Mouse (Mus musculus): ENCODE data around the gene Tdrd5.
"Not testable (repeated sequence)": the region's sequence is repeated elsewhere in the genome, so short reads cannot be mapped to it uniquely, and the experiment has no call there.

Tdrd5 gene

GRCm38 (mm10) chr1:156302911-156303749 is at the start of gene Tdrd5:
Tdrd5 (minus strand) TSS chr1:156303664.
- peak; percentile 77 for DNase-seq

DNA sequence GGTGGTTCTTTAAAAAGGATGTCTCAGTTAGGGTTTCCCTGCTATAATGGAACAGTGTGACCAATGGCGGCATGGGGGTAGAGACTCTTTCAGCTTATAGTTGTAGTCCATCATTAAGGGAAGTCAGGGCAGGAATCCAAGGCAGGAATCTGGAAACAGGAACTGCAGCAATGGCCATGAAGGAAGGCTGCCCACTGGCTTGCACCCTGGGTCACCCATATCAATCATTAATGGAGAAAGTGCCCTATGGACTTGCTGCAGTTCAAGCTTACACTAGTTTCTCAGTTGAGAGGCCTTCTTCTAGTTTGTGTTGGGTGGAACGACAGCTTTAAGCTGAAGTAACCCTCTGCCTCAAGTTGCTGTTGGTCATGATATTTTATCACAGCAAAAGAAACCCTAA is 49.0 kb upstream of the Tdrd5 start:
- DNase-seq, result no peak

DNA sequence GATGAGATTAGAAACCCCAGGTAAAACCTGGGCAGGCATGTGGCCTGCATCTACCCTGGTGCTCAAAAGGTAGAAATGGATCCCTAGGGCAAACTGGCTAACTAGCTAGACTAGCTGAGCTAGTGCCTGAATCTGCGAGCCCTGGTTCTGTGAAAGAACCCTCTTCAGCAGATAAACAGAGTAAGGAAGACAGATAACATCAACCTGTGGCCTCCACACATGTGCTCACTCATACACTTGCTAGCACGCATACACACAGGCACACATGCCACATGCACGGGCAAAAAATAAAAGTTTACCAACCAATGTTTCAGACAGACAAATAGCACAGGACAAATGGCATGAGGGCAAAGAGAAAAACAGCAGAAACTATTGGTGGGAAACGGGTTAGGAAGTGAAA is 47.0 kb upstream of the Tdrd5 start:
- peak; percentile 58 for DNase-seq

DNA sequence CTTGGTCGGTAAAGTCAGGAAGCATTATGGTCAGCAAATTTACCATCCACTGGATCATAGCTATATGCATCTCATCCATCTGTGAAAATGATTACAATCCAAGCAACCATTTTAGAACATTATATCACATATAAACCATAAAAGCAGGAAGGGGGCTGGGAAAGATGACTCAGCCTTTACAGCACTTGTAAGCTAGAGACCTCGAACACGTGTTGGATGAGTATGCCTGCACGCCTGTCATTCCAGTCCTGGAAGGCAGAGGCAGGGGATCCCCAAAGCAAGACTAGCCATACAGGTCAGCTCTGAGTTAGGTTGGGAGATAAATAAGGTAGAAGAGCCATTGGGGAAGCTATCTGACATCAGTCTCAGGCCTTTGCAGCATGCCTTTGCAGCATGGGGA is 45.6 kb upstream of the Tdrd5 start:
- peak; percentile 24 for DNase-seq

DNA sequence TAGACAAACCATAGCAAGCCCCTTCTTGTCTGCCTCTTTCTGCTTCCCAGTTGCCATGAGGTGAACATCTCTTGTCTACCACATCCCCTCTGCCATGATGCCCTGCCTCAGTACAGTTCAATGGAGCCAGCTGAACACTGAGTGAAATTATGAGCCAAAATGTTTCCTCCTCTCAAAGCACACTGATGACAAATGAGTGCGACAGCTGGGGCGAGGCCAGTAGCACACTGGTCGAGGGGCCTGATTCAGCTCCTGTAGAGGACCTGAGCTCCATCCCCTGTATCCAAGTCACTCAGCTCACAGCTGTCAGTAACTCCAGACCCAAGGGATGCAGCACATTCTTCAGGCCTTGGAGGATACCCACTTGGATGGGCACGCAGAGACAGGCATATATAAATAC is 42.2 kb upstream of the Tdrd5 start:
- DNase-seq, result no peak

GRCm38 (mm10) chr1:156344433-156344832 is 41.0 kb upstream of the Tdrd5 start:
- DNase-seq, result no peak

DNA sequence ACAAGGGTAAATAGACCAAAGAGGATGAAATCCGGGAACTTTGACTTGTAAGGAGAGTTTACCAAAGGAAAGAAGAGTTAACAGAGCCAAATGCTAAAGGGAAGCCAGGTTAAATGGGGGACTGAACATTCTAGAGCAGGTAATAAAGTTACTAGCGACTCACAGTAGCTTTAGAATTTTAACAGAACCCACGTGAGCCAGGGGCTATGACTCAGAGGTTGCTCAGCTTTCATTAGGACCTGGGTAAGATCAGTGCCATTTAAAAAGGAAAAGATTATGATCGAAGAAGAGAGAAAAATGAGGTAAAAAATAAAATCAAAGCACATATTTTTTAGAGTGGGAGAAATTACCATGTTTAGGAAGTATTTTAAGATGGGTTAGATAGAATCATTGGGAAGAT is 37.4 kb upstream of the Tdrd5 start:
- DNase-seq, result no peak

DNA sequence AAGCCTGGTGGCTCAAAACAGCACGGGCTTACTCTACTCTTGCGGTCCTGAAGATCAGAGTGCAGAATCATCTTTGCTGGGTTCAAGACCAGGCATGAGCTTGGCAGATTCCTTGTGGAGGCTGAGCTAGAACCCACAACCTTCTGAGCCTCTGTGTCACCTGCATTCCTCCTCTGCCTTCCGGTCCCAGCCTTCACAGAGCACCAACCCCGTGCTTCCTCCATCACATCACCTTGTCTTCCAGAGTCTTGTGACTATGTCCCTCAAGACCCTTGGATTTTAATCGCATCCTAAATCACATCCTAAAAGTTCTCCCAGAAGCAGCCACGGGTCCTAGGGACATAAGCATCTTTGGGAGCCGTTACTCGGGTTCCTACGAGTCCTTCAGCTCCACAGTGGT is 19.7 kb upstream of the Tdrd5 start:
- DNase-seq, result no peak

- peak; percentile 42 for DNase-seq
Measured at GRCm38 (mm10) chr1:156310630-156311029, 7.2 kb upstream of the Tdrd5 start, which contains the start of gene Nphs2. Nphs2 (plus strand) TSS chr1:156310727.

- DNase-seq, result no peak
Measured at GRCm38 (mm10) chr1:156308595-156308994, 5.1 kb upstream of the Tdrd5 start.

DNA sequence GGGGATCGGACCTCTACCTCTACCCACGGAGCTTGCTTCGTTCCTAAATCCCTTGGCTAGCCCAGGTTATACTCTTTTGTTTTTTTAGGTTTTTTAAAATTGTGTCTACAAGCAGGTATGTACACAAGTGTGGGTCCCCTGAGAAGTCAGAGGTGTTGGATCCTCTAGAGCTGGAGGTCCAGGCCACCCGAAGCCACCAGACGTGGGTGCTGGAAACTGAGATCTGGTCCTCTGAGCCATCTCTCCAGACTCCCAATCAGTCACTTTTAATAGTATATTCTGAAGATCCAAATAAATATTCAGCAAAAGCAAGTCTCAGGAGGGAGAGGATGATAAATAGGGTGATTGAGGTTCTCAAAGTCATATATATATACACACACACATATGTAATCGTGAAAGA is 13.4 kb downstream of the Tdrd5 start:
- no peak for DNase-seq

DNA sequence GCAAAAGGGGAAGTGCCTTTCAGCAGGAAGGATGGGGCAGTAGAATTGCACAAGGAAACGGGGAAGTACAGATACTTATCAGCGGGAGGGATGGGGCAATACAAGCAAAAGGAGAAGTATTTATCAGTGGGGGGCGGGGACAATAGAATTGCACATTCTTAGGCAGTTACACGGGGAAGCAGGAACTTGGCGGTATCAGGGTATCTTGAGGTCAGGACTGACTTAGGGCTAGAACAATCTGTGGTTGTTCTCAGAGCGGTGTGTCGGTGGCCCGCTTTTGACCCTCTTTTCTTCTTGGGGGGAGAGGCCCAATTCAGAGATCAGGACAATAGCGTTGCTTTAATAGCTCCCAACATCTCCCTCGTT is 14.3 kb downstream of the Tdrd5 start:
- not testable (repeated sequence) for DNase-seq

GRCm38 (mm10) chr1:156288556-156289221 is 14.8 kb downstream of the Tdrd5 start:
- no peak for DNase-seq

DNA sequence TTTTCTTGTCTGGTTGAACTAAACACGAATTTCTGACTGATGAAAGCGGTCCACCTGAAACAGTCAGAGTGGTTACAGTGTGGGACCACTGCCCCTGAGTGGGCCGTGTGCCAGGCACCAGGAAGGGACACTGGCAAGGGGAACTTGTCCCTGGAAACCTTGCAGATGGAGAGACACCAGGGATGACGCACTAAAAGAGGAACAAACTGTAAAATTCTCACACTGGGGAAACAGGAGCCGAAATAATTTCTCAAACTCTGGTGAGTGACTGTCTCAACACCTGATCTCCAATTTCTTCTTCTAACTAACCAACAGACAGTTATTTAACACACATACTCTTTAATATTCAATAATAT is 17.9 kb downstream of the Tdrd5 start:
- DNase-seq, result no peak

GRCm38 (mm10) chr1:156284851-156285540 is 18.5 kb downstream of the Tdrd5 start:
- no peak for DNase-seq

DNA sequence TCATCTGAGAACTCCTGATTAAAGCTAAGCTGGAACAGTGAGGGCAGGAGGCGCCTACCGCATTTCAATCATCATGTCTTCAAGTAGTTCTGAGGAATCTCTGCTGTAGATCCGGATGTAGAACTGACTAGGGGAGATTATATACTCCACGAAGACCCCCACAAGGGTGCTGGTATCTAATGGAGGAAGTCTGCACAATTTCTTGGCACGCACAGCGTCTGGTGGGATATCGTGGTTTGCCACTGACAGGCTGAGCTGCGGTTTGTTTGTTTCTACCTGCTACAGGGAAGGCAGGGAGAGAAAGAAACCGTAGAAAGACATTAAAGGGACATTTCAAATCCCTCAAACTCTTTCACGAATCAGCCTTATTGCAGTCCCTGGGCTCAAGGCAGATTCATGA is 19.3 kb downstream of the Tdrd5 start:
- peak; percentile 41 for DNase-seq

DNA sequence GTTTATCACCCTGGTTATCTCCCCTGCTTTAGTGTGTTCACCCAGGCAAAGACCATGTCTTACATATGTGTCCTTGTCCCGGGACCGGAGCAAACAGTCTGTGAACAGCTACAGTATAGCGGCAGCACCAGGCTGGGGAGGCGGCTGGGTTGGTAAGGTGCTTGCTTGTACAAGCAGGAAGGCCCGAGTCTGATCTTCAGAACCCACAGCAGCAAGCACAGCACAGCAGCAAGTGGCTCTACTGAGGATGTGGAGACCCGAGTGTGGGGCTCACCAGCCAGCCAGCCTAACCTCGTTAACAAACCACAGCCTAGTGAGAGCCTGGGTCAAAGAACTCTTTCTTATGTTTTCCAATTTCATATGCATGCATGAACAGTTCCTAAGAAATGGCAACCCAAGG is 23.3 kb downstream of the Tdrd5 start:
- DNase-seq, result peak; percentile 67

DNA sequence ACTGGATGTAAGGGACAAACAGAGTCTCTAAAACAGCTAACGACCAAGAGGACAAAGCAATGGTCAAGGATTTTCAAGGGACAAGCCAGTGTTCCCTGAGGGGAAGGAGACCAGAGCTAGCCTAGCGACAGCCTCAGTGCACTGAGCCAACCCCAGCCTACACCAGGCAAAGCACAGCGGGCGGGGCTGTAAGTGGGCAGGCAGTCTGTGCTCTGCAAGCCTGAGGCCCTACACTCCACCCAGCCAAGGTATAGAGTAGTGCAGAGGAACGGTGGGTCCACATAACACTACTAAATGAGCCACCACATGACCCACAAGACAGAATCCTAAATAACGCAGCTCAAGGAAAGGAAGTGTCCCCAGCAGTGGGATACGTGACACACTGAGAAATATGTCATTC is 29.8 kb downstream of the Tdrd5 start:
- no peak for DNase-seq

DNA sequence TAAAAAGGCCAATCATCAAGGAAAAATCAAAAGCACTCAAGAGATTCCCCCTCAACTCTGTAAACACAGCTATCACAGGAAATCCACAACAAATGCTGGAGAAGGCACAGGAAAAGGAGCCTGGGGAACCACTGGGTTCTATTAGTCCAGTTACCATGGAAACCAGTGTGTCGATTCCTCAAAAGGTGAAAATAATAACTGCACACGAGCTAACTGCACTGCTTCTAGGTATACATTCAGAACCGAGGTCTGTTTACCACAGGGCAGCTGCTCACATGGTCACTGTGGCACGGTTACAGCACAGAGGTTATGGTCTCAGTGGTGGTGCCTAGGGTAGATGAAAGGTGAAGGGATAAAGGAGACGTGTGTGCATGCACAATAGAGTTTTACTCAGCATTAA is 31.8 kb downstream of the Tdrd5 start:
- no peak for DNase-seq

- DNase-seq, result no peak
Measured at GRCm38 (mm10) chr1:156270471-156270870, 33.0 kb downstream of the Tdrd5 start.

GRCm38 (mm10) chr1:156268546-156268945 is 34.9 kb downstream of the Tdrd5 start:
- DNase-seq, result not testable (repeated sequence)

GRCm38 (mm10) chr1:156263946-156264345 is 39.5 kb downstream of the Tdrd5 start:
- no peak for DNase-seq

DNA sequence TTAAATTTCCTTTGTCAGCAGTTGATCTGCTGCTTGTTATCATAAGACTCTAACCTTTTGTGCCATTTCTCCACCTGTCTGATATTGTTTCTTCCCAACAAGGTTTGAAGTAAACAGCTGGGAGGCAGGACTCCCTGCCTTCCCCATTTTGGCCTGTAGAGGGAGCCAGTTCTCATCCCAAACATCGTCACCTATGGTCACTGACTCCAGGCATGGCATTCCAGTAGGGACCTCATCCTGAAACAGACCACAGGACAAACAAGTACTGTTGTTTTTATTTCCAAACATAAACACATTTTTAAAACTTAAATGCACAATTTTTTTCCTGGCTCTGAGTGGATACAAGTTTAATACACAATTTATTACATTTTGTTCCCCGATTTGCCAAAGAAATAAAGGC is 40.1 kb downstream of the Tdrd5 start:
- peak; percentile 74 for DNase-seq

GRCm38 (mm10) chr1:156254866-156255265 is 48.6 kb downstream of the Tdrd5 start:
- no peak for DNase-seq
